ENCODE assay signal across 40 mouse cellular contexts in the genomic region with DNA sequence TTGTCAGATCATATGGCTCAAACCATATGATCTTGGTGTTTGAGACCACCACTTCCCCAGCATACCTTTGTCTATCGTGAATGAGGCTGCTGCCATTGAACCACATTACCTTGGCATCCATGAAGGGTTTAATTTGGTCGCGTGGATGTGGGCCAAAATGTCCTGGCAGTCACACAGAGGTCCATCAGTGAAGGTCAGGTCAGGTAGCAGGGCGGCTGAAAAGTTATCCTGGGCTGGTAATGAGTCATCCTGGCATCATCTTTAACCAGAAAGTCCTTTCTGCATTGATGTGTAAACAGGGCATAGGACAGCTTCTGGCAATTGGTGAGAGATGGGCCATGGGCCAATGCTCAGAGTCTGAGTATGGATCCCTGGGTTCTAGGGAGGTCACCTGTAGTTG. TPM values are rescaled to one million over a fixed set of nuclear protein-coding genes. Genes with fewer than 3 reads are reported as not detected.
DNase-seq lines count a peak whose midpoint lies in the region; ATAC-seq and TF ChIP-seq lines count a peak whose summit lies in the region.
"Had no signal": no experiment of that assay in that cellular context is flagged by ENCODE, and none has a peak within 500 bp of the region (broad histone marks: within the 10 kb centered on the region; RNA-seq: fewer than 3 reads in every experiment).

No protein-coding gene starts in this region.

- no peak overlapping the region for H3K4me3 ChIP-seq in heart, adult 2 months
- no peak overlapping the region for H3K4me3 ChIP-seq in heart, embryonic 11.5 days (ENCODE audit: low read depth, low read length)
- H3K4me3 ChIP-seq in midbrain, postnatal 0 days (ENCODE audit: low read depth, low read length) = no peak overlapping the region
- H3K4me3 ChIP-seq: erythroblast, embryonic 14.5 days; gastrocnemius, adult 2 months; heart, embryonic 15.5 days; kidney, embryonic 15.5 days; layer of hippocampus, adult 2 months; limb, embryonic 10.5 days; limb, embryonic 15.5 days; liver, embryonic 15.5 days; neural tube, embryonic 15.5 days; stomach, embryonic 15.5 days had no signal

- H3K79me2 ChIP-seq in heart, adult 2 months (replicated peaks; ENCODE audit: control insufficient read depth, insufficient read depth, low read length) = no peaks in the 10 kb centered on the region

- no peaks in the 10 kb centered on the region for H3K4me1 ChIP-seq in heart, adult 2 months (ENCODE audit: control insufficient read depth, insufficient read depth, low read length)
- H3K4me1 ChIP-seq in heart, embryonic 11.5 days (ENCODE audit: control insufficient read depth, insufficient read depth, low read length) = no peaks in the 10 kb centered on the region
- no peaks in the 10 kb centered on the region for H3K4me1 ChIP-seq in midbrain, postnatal 0 days (ENCODE audit: insufficient read depth, low read length)
- H3K4me1 ChIP-seq: heart, embryonic 15.5 days; kidney, embryonic 15.5 days; limb, embryonic 10.5 days; limb, embryonic 15.5 days; liver, embryonic 15.5 days; neural tube, embryonic 15.5 days; stomach, embryonic 15.5 days had no signal

- H3K4me2 ChIP-seq in heart, embryonic 11.5 days = no peak overlapping the region
- no peak overlapping the region for H3K4me2 ChIP-seq in midbrain, postnatal 0 days (ENCODE audit: low read depth, low read length, poor library complexity, severe bottlenecking)
- H3K4me2 ChIP-seq: heart, embryonic 15.5 days; kidney, embryonic 15.5 days; limb, embryonic 15.5 days; liver, embryonic 15.5 days; lung, embryonic 14.5 days; neural tube, embryonic 15.5 days; stomach, embryonic 15.5 days had no signal

- WGBS in heart, adult 2 months = 59% methylated on average over 4 of the region's 4 CpGs
- 75% methylated on average over 4 of the region's 4 CpGs for WGBS in heart, embryonic 11.5 days (ENCODE audit: insufficient replicate concordance)
- 90% methylated on average over 4 of the region's 4 CpGs for WGBS in midbrain, postnatal 0 days

- TF ChIP-seq POLR2A in heart, adult 2 months (IDR thresholded peaks at IDR 0.05; ENCODE audit: insufficient read depth, low read depth, low read length) = no peak

- ATAC-seq in heart, embryonic 11.5 days (replicated peaks; ENCODE audit: insufficient number of reproducible peaks, low FRiP score, low TSS enrichment) = no peak
- ATAC-seq in midbrain, postnatal 0 days (ENCODE audit: low FRiP score) = no peak
- ATAC-seq: activated CD4-positive, CD25-positive, alpha-beta regulatory T cell, adult 4 months; forebrain, embryonic 16.5 days; hindbrain, embryonic 16.5 days had no signal

- no peak overlapping the region for H3K9ac ChIP-seq in heart, adult 2 months (ENCODE audit: low read depth, low read length)
- no peak overlapping the region for H3K9ac ChIP-seq in heart, embryonic 11.5 days (ENCODE audit: low read depth, low read length)
- H3K9ac ChIP-seq in midbrain, postnatal 0 days (replicated peaks; ENCODE audit: low read length, poor library complexity, severe bottlenecking) = no peak overlapping the region
- H3K9ac ChIP-seq: heart, embryonic 15.5 days; kidney, embryonic 15.5 days; limb, embryonic 15.5 days; liver, embryonic 15.5 days; lung, embryonic 14.5 days; neural tube, embryonic 15.5 days; stomach, embryonic 15.5 days had no signal

- no peaks in the 10 kb centered on the region for H3K9me3 ChIP-seq in heart, embryonic 11.5 days (replicated peaks; ENCODE audit: control insufficient read depth, low read length)
- H3K9me3 ChIP-seq in midbrain, postnatal 0 days (ENCODE audit: low read length) = no peaks in the 10 kb centered on the region
- H3K9me3 ChIP-seq: heart, embryonic 15.5 days; kidney, embryonic 15.5 days; limb, embryonic 10.5 days; limb, embryonic 15.5 days; liver, embryonic 15.5 days; neural tube, embryonic 15.5 days; stomach, embryonic 15.5 days had no signal

- DNase-seq in adrenal gland, adult 2 months = peak; percentile 5
- no peak for DNase-seq in adrenal gland, postnatal 14 days
- peak; percentile 43 to 53 for DNase-seq in heart, adult 2 months
- peak; percentile 3 for DNase-seq in left cerebral cortex, postnatal 4 days
- no peak for DNase-seq in left cerebral cortex, adult 18-20 months (ENCODE audit: low spot score in 2 of 2)
- DNase-seq in midbrain, postnatal 0 days (ENCODE audit: low spot score) = no peak
- DNase-seq: adrenal gland, adult 8-10 months; cerebellum, adult 11 months; cerebellum, adult 9-11 months; gastrocnemius, adult 2 months; lung, embryonic 14.5 days; lung, postnatal 14 days; midbrain, embryonic 14.5 days; retina, postnatal 1 day; right cerebral cortex, postnatal 14 days had no signal

- no peak for TF ChIP-seq EP300 in heart, adult 2 months (IDR thresholded peaks at IDR 0.05; ENCODE audit: insufficient read depth, low read depth, low read length)

- intact Hi-C loops in heart, adult 2 months (cut with DNase I) = no loop called here
- intact Hi-C loops in left cerebral cortex, postnatal 4 days (cut with DNase I) = no loop called here

- no peaks in the 10 kb centered on the region for H3K27me3 ChIP-seq in heart, adult 2 months (ENCODE audit: control insufficient read depth, insufficient read depth, low read length)
- H3K27me3 ChIP-seq in heart, embryonic 11.5 days (ENCODE audit: control insufficient read depth, insufficient read depth, low read length) = no peaks in the 10 kb centered on the region
- H3K27me3 ChIP-seq in midbrain, postnatal 0 days (ENCODE audit: insufficient read depth, low read length) = no peaks in the 10 kb centered on the region
- H3K27me3 ChIP-seq: CH12.LX; heart, embryonic 15.5 days; kidney, embryonic 15.5 days; limb, embryonic 15.5 days; liver, embryonic 15.5 days; neural tube, embryonic 15.5 days; stomach, embryonic 15.5 days had no signal

- no peak for TF ChIP-seq CTCF in heart, adult 2 months (IDR thresholded peaks at IDR 0.05)
- TF ChIP-seq CTCF in midbrain, postnatal 0 days (IDR thresholded peaks at IDR 0.05) = no peak

- no peak overlapping the region for H3K27ac ChIP-seq in heart, adult 2 months
- H3K27ac ChIP-seq in heart, embryonic 11.5 days (ENCODE audit: low read depth, low read length) = no peak overlapping the region
- no peak overlapping the region for H3K27ac ChIP-seq in midbrain, postnatal 0 days (ENCODE audit: low read depth, low read length)
- H3K27ac ChIP-seq: gastrocnemius, adult 2 months; heart, embryonic 15.5 days; kidney, embryonic 15.5 days; layer of hippocampus, adult 2 months; limb, embryonic 10.5 days; limb, embryonic 15.5 days; liver, embryonic 15.5 days; neural tube, embryonic 15.5 days; stomach, embryonic 15.5 days had no signal

- H3K36me3 ChIP-seq in heart, adult 2 months (ENCODE audit: control insufficient read depth, insufficient read depth, low read length) = no peaks in the 10 kb centered on the region
- no peaks in the 10 kb centered on the region for H3K36me3 ChIP-seq in heart, embryonic 11.5 days (ENCODE audit: control insufficient read depth, insufficient read depth, low read length)
- H3K36me3 ChIP-seq in midbrain, postnatal 0 days (ENCODE audit: insufficient read depth, low read length) = no peaks in the 10 kb centered on the region
- H3K36me3 ChIP-seq: heart, embryonic 15.5 days; kidney, embryonic 15.5 days; limb, embryonic 10.5 days; limb, embryonic 15.5 days; liver, embryonic 15.5 days; neural tube, embryonic 15.5 days; stomach, embryonic 15.5 days had no signal

RNA-seq across cellular contexts. Expression of a gene that starts 10.9 kb away (rescaled TPM):
- not detected for total RNA-seq in adrenal gland, adult 2 months (2021)
- not detected in 2 replicates for polyA plus RNA-seq in adrenal gland, adult 2 months (2012; rRNA removed)
- not detected in 2 replicates for total RNA-seq in adrenal gland, postnatal 14 days (2021)
- total RNA-seq in heart, adult 2 months (2021) = not detected
- 0.08 TPM in 1 of 2 replicates, not detected in the other for polyA plus RNA-seq in heart, adult 2 months (2012; rRNA removed)
- not detected in 2 replicates for polyA plus RNA-seq in heart, embryonic 11.5 days (2014; fragmentation: Nextera tagmentation; extraction: Ambion mirVana)
- not detected for total RNA-seq in left cerebral cortex, postnatal 4 days (2021)
- not detected for total RNA-seq in left cerebral cortex, adult 18-20 months (2021)
- 0.52 TPM in 1 of 2 replicates, not detected in the other for total RNA-seq in midbrain, postnatal 0 days (2014; rRNA removed)
- polyA plus RNA-seq in midbrain, postnatal 0 days (2015; fragmentation: Nextera tagmentation; extraction: Ambion mirVana) = not detected in 2 replicates
- total RNA-seq: adrenal gland, adult 8-10 months; CH12.LX; gastrocnemius, adult 2 months; gastrocnemius, postnatal 4 days; layer of hippocampus, postnatal 14 days; left cerebral cortex, adult 8-10 months had no signal
- polyA plus RNA-seq: activated CD4-positive, CD25-positive, alpha-beta regulatory T cell, adult 4 months; C2C12; cortical plate, adult 2 months; embryonic facial prominence, embryonic 14.5 days; erythroblast, embryonic 14.5 days; forebrain, embryonic 11.5 days; forebrain, embryonic 16.5 days; heart, embryonic 15.5 days; hindbrain, embryonic 11.5 days; hindbrain, embryonic 16.5 days; intestine, embryonic 14.5 days; kidney, embryonic 15.5 days; limb, embryonic 10.5 days; limb, embryonic 15.5 days; liver, embryonic 15.5 days; lung, embryonic 14.5 days; midbrain, embryonic 14.5 days; neural tube, embryonic 15.5 days; small intestine, adult 2 months; stomach, embryonic 15.5 days had no signal

RNA-seq across cellular contexts. Expression of a gene that starts 14.3 kb away (rescaled TPM):
- not detected for total RNA-seq in adrenal gland, adult 2 months (2021)
- polyA plus RNA-seq in adrenal gland, adult 2 months (2012; rRNA removed) = not detected in 2 replicates
- total RNA-seq in adrenal gland, postnatal 14 days (2021) = not detected in 2 replicates
- total RNA-seq in heart, adult 2 months (2021) = not detected
- polyA plus RNA-seq in heart, adult 2 months (2012; rRNA removed) = not detected in 2 replicates
- not detected in 2 replicates for polyA plus RNA-seq in heart, embryonic 11.5 days (2014; fragmentation: Nextera tagmentation; extraction: Ambion mirVana)
- total RNA-seq in left cerebral cortex, postnatal 4 days (2021) = not detected
- total RNA-seq in left cerebral cortex, adult 18-20 months (2021) = not detected
- not detected in 2 replicates for total RNA-seq in midbrain, postnatal 0 days (2014; rRNA removed)
- polyA plus RNA-seq in midbrain, postnatal 0 days (2015; fragmentation: Nextera tagmentation; extraction: Ambion mirVana) = not detected in 2 replicates
- total RNA-seq: adrenal gland, adult 8-10 months; CH12.LX; gastrocnemius, adult 2 months; gastrocnemius, postnatal 4 days; layer of hippocampus, adult 2 months; layer of hippocampus, postnatal 14 days; left cerebral cortex, adult 8-10 months had no signal
- polyA plus RNA-seq: activated CD4-positive, CD25-positive, alpha-beta regulatory T cell, adult 4 months; C2C12; cortical plate, adult 2 months; embryonic facial prominence, embryonic 14.5 days; erythroblast, embryonic 14.5 days; forebrain, embryonic 11.5 days; forebrain, embryonic 16.5 days; heart, embryonic 15.5 days; hindbrain, embryonic 11.5 days; hindbrain, embryonic 16.5 days; intestine, embryonic 14.5 days; kidney, embryonic 15.5 days; limb, embryonic 10.5 days; limb, embryonic 15.5 days; liver, embryonic 15.5 days; lung, embryonic 14.5 days; midbrain, embryonic 14.5 days; neural tube, embryonic 15.5 days; small intestine, adult 2 months; stomach, embryonic 15.5 days had no signal

RNA-seq across cellular contexts. Expression of a gene that starts 23.8 kb away (rescaled TPM):
- total RNA-seq in adrenal gland, adult 2 months (2021) = not detected
- polyA plus RNA-seq in adrenal gland, adult 2 months (2012; rRNA removed) = not detected in 2 replicates
- not detected in 2 replicates for total RNA-seq in adrenal gland, postnatal 14 days (2021)
- not detected for total RNA-seq in heart, adult 2 months (2021)
- not detected in 2 replicates for polyA plus RNA-seq in heart, adult 2 months (2012; rRNA removed)
- not detected in 2 replicates for polyA plus RNA-seq in heart, embryonic 11.5 days (2014; fragmentation: Nextera tagmentation; extraction: Ambion mirVana)
- total RNA-seq in left cerebral cortex, postnatal 4 days (2021) = not detected
- total RNA-seq in left cerebral cortex, adult 18-20 months (2021) = not detected
- total RNA-seq in midbrain, postnatal 0 days (2014; rRNA removed) = not detected in 2 replicates
- polyA plus RNA-seq in midbrain, postnatal 0 days (2015; fragmentation: Nextera tagmentation; extraction: Ambion mirVana) = not detected in 2 replicates
- total RNA-seq: adrenal gland, adult 8-10 months; CH12.LX; gastrocnemius, adult 2 months; gastrocnemius, postnatal 4 days; layer of hippocampus, adult 2 months; layer of hippocampus, postnatal 14 days; left cerebral cortex, adult 8-10 months had no signal
- polyA plus RNA-seq: activated CD4-positive, CD25-positive, alpha-beta regulatory T cell, adult 4 months; C2C12; cortical plate, adult 2 months; embryonic facial prominence, embryonic 14.5 days; erythroblast, embryonic 14.5 days; forebrain, embryonic 11.5 days; forebrain, embryonic 16.5 days; heart, embryonic 15.5 days; hindbrain, embryonic 11.5 days; hindbrain, embryonic 16.5 days; intestine, embryonic 14.5 days; kidney, embryonic 15.5 days; limb, embryonic 10.5 days; limb, embryonic 15.5 days; liver, embryonic 15.5 days; lung, embryonic 14.5 days; midbrain, embryonic 14.5 days; neural tube, embryonic 15.5 days; small intestine, adult 2 months; stomach, embryonic 15.5 days had no signal

RNA-seq across cellular contexts. Expression of a gene that starts 24.7 kb away (rescaled TPM):
- not detected for total RNA-seq in adrenal gland, adult 2 months (2021)
- not detected in 2 replicates for polyA plus RNA-seq in adrenal gland, adult 2 months (2012; rRNA removed)
- not detected in 2 replicates for total RNA-seq in adrenal gland, postnatal 14 days (2021)
- not detected for total RNA-seq in heart, adult 2 months (2021)
- not detected in 2 replicates for polyA plus RNA-seq in heart, adult 2 months (2012; rRNA removed)
- polyA plus RNA-seq in heart, embryonic 11.5 days (2014; fragmentation: Nextera tagmentation; extraction: Ambion mirVana) = not detected in 2 replicates
- not detected for total RNA-seq in left cerebral cortex, postnatal 4 days (2021)
- total RNA-seq in left cerebral cortex, adult 18-20 months (2021) = not detected
- not detected in 2 replicates for total RNA-seq in midbrain, postnatal 0 days (2014; rRNA removed)
- polyA plus RNA-seq in midbrain, postnatal 0 days (2015; fragmentation: Nextera tagmentation; extraction: Ambion mirVana) = not detected in 2 replicates
- total RNA-seq: adrenal gland, adult 8-10 months; CH12.LX; ES-E14; gastrocnemius, adult 2 months; gastrocnemius, postnatal 4 days; layer of hippocampus, adult 2 months; layer of hippocampus, postnatal 14 days; left cerebral cortex, adult 8-10 months had no signal
- polyA plus RNA-seq: C2C12; cortical plate, adult 2 months; embryonic facial prominence, embryonic 14.5 days; forebrain, embryonic 11.5 days; forebrain, embryonic 16.5 days; heart, embryonic 15.5 days; hindbrain, embryonic 11.5 days; hindbrain, embryonic 16.5 days; intestine, embryonic 14.5 days; kidney, embryonic 15.5 days; limb, embryonic 10.5 days; limb, embryonic 15.5 days; liver, embryonic 15.5 days; lung, embryonic 14.5 days; midbrain, embryonic 14.5 days; neural tube, embryonic 15.5 days; small intestine, adult 2 months; stomach, embryonic 15.5 days had no signal

RNA-seq across cellular contexts. Expression of a gene that starts 53.1 kb away (rescaled TPM):
- not detected for total RNA-seq in adrenal gland, adult 2 months (2021)
- polyA plus RNA-seq in adrenal gland, adult 2 months (2012; rRNA removed) = not detected in 2 replicates
- total RNA-seq in adrenal gland, postnatal 14 days (2021) = not detected in 2 replicates
- not detected for total RNA-seq in heart, adult 2 months (2021)
- polyA plus RNA-seq in heart, adult 2 months (2012; rRNA removed) = not detected in 2 replicates
- polyA plus RNA-seq in heart, embryonic 11.5 days (2014; fragmentation: Nextera tagmentation; extraction: Ambion mirVana) = not detected in 2 replicates
- total RNA-seq in left cerebral cortex, postnatal 4 days (2021) = not detected
- total RNA-seq in left cerebral cortex, adult 18-20 months (2021) = not detected
- total RNA-seq in midbrain, postnatal 0 days (2014; rRNA removed) = not detected in 2 replicates
- not detected in 2 replicates for polyA plus RNA-seq in midbrain, postnatal 0 days (2015; fragmentation: Nextera tagmentation; extraction: Ambion mirVana)
- total RNA-seq: adrenal gland, adult 8-10 months; CH12.LX; ES-E14; gastrocnemius, adult 2 months; gastrocnemius, postnatal 4 days; layer of hippocampus, adult 2 months; layer of hippocampus, postnatal 14 days; left cerebral cortex, adult 8-10 months had no signal
- polyA plus RNA-seq: activated CD4-positive, CD25-positive, alpha-beta regulatory T cell, adult 4 months; C2C12; cortical plate, adult 2 months; embryonic facial prominence, embryonic 14.5 days; erythroblast, embryonic 14.5 days; forebrain, embryonic 11.5 days; forebrain, embryonic 16.5 days; heart, embryonic 15.5 days; hindbrain, embryonic 11.5 days; hindbrain, embryonic 16.5 days; intestine, embryonic 14.5 days; kidney, embryonic 15.5 days; limb, embryonic 10.5 days; limb, embryonic 15.5 days; liver, embryonic 15.5 days; lung, embryonic 14.5 days; midbrain, embryonic 14.5 days; neural tube, embryonic 15.5 days; small intestine, adult 2 months; stomach, embryonic 15.5 days had no signal

Comparison
In these comparisons a context has a peak if more than half of its experiments do, and no peak if none do; other contexts are left out.
1. DNase-seq: peak in adrenal gland, adult 2 months (single experiment), heart, adult 2 months (2 of 2) and left cerebral cortex, postnatal 4 days (single experiment); none in adrenal gland, postnatal 14 days (single experiment), left cerebral cortex, adult 18-20 months (0 of 2) and midbrain, postnatal 0 days (single experiment).